Mouse (Mus musculus): ENCODE measurements around the gene Ppp1r14d.
A peak's percentile ranks its signal among the peaks of the same experiment; 100 is the strongest.

The Ppp1r14d gene

DNA sequence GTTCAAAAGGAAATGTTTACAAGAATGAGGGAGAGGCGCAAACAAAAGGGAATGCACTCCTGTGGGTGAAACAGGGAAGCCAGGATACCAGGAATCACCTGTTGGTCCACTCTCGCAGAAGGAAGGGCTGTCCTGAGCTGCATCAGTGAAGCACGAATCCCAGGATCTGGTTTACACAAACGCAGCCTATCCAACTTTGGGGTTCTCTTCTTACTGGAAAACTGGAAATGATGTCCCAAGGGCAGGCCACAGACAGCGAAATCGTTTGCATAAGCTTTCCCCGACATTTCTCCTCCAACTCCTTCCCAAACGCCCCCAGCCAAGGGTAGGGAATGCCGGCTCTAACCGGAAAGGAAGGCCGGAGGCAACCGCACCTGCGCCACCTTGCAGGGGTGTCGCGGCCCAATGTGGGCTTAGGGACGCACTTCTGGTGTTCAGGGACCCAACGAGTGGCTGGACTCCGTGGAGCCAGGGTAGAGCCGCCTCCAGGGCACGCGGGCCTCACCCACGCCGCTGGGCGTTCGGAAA is 7.0 kb upstream of the Ppp1r14d start:
- DNase-seq = peak; percentile 11

DNA sequence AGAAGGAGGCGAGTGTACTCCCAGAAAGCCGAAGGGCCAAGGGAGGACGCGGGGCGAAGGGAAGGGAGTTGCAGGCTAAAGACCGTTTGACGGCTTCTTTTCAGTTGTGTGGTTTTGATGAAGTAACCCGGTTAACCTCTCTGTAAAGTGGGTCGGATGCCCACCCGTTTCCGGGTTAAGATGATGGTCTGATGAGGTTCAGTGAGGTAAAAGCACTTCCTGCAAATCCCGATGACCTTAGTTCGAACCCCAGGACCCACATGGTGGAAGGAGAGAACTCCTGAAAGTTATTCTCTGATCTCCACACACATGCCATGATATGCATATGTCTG is 20.6 kb downstream of the Ppp1r14d start:
- no peak for DNase-seq

DNA sequence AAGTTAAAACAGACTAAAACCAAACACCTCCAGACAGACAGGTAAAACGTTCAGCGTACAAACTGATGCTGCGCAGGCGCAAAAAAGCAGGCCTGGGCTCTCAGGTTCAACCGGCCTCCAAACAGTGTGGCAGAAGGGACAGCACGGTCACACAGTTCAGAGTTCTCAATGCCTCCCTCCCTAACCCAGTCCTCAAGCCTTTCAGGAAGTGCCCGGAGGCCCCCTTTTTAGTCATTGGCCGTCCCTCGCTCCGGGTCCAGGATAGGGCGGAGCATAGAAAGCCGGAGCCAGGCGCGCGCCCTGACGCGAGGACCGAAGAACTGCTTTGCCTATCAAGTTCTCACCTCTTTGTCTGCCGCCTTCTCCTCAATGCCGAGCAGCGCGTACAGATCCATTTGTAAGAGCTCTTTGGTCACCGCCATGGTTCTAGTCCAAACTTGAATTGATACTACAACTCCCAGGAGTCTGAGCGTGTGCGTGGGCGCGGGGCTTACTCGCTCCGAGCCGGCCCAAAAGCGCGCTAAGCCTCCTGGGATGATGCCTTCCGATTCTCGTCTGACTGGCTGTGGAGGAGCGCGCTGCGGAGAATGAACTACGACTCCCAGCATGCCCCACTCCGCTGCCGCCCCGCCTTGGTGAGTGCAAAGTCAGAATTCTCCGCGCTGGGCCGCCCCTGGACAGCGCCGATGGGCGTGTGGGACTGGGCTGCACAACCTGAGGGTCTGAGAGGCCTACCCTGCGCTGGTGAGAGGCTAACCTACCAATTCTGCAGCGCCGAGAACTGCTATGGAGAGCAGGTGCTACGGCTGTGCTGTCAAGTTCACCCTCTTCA is 21.1 kb downstream of the Ppp1r14d start, which contains the start of the genes Zfyve19 and Dnajc17:
Zfyve19 (plus strand) TSS at position 274 of the 832 bp plus-strand sequence.
Dnajc17 (minus strand) TSS at position 452 of the 832 bp plus-strand sequence.
- DNase-seq = peak; percentile 99

DNA sequence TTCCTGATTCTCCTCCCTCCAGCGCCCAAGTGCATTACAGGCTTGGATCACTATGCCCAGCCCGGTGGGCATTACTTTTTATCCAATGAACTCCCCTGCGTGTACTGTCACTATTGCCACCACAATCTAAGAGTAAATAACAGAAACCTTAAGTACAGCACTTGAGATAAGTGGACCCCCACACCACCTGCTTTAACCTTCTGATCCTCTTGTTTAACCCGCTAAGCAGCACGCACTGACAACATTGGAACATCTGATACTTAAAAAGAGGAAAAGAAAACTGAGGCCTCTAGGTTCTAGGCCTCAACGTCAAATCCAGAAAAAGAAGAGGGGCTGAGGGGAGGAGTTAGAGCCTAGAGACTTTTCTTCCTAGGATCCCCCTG is 21.8 kb downstream of the Ppp1r14d start:
- peak; percentile 8 for DNase-seq

DNA sequence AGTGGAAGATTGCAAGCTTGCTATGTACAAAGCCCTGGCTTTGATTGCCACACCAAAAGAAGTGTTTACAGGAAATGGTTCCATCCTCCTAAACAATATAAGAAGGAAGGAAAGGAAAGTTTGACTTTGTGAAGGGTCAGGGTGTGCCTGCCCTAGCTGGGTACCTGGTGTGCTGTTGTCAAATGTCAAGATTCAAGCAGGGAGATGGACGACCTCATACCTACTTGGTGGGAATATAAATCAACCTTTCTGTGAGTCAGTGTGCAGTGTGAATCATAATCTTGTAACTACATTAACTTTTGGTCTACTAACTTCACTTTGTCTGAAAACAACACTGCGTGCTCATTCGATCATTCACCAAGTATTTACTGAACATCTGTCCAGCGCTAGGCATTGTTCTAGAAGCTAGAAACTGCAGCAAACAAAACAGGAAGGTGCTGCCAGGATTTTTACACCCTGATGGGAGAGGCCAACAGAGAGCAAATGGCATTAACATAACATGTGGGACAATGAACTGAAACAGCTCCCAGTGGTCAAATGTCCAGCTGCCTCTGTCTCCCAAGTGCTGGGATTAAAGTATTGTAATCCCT is 25.7 kb downstream of the Ppp1r14d start:
- DNase-seq = no peak

DNA sequence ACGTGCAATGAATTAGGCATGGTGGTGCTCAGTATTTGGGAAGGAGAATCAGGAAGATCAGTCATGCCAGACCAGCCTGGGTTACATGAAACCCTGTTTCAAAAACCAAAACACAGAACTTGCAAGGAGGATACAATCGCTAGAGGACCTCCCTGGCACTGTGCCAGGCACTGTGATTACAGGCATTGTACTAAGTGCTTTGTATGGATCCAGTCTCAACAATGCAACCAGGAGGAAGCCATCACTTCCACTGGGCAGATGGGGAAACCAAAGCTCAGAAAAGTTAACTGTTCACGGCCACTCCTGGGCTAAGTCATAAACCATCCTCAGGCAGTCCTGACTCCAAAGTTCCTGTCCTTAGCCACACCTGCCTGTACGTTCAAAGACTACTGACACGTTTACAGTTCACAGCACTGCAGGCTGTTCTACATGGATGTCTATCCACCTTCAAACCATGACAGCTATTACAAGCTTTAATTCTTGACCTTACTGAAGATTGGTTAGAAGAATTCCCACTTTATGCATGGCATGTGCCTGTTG is 26.7 kb downstream of the Ppp1r14d start:
- DNase-seq = peak; percentile 17

DNA sequence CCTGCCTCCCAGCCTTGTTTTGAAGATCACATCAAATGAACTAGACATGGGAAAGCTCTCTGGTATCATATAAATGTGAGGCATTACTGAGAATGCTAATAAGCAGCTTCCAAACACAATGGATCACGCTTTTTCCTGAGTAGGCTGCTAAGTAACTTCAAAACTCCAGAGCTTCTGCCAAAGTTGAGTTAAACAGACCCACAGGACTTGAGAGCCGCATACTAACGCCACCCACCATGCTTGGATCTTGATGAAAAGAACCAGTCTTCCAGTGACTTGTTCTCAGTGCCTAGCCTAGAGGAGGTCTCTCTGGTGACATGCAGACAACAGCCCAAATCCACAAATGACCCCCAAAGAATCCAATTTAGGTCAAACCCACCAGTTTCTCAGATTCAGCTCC is 30.8 kb downstream of the Ppp1r14d start:
- no peak for DNase-seq

DNA sequence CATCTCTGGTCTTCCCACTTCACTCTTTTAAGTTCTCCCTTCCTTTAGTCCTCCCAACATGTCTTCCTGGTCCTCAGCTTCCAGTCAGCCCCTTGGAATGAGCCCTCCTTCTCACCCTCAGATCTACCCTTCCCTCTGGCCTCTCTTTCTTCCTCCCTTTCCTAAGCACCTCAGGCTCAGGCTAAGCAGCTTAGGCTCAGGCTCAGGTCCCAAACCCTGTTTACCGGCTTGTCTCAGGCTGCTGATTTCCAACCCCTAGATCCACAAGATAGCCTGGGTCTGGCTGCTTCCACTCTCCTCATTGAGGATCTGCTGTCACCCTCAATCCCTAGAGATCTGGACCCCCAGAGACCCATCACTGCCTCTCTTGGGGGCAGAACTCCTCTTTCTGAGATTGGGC is 31.7 kb downstream of the Ppp1r14d start:
- DNase-seq = no peak

DNA sequence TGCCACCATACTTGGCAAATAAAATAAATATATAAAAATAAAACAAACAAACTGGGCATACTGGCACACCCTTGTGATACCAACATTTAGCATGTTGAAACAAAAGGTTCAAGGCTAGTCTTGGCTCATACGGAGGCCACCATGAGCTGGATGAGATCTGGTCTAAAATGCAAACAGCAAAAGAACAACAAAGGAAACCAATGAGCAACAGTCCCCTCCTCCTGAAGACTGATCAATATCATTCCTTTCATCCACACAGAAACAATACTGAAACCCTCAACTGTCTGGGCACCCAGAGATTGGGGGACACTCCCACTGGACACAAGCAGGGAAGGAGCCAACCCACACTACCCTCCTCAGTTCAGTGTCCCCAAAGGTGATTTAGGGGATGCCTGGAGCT is 32.2 kb downstream of the Ppp1r14d start:
- no peak for DNase-seq

DNA sequence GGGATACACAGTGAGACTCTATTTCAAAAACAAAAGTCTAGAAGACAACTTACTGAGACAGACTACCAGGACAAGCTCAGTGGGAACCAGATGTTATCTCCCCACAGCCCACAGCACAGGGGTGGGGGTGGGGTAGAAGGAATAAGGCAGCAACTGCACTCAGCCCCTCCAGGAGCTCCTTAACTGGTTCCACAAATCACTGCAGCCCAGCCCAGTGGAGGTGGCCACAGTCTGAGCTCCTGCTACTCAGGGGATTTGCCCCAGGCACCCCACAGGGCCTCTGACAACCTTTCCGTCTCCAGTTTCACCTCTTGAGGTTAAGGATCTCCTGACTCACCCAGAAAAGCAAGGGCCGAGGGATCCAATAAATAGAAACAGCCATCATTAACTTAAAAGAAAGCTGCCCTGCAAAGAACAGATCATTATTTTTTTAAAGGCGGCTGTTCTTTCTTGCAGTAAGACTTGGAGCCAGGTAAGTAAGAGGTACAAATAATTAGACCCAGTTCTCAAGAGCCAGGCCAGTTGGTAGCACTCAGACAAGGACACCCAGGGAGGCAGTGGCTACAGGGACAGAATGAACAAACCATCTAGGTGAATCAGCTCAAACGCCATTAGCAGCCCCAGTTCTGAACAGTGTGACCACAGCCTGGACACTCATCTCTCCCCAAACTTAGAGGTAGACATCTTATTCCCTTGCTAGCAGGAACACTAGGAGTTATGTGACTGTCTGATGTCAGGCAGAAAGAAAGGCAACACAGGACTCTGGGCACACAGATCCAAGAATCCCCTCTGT is 33.2 kb downstream of the Ppp1r14d start:
- DNase-seq = peak; percentile 47

DNA sequence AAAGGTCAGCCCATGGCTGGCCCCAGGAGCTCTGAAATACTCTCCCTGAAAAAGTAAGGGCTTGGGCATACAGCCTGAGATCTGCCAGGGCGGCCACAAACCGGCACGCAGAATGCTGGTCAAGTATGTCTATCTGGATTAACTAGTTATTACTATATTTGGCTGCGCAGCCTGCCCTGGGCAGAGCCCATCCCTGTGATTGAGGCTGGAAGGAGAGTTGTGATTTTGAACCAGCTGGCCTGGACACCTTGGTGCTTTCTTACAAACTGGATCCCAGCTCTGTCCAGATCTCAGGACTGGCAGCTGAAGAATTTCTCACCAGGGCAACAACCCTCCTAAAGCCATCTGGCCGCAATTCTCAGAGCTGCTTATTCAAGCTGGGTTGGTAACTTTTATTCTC is 35.6 kb downstream of the Ppp1r14d start:
- DNase-seq = no peak

DNA sequence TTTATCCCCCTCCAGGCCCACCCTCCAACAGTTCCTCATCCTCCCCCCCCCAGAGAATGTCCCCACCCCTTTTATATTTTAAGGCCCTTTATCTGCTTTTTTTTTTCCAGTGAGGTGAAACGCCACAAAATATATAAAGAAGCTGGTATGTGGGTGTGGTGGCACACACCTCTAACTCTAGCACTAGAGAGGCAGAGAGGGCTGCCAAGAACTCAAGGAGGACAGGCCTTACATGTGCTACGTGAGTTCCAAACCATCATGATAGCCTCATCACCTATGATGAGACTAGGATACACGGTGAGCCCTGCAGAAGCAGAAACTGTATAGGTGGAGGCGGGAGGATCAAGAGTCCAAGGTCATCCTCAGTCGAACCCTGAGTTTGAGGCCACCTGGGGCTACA is 38.7 kb downstream of the Ppp1r14d start:
- DNase-seq = no peak

DNA sequence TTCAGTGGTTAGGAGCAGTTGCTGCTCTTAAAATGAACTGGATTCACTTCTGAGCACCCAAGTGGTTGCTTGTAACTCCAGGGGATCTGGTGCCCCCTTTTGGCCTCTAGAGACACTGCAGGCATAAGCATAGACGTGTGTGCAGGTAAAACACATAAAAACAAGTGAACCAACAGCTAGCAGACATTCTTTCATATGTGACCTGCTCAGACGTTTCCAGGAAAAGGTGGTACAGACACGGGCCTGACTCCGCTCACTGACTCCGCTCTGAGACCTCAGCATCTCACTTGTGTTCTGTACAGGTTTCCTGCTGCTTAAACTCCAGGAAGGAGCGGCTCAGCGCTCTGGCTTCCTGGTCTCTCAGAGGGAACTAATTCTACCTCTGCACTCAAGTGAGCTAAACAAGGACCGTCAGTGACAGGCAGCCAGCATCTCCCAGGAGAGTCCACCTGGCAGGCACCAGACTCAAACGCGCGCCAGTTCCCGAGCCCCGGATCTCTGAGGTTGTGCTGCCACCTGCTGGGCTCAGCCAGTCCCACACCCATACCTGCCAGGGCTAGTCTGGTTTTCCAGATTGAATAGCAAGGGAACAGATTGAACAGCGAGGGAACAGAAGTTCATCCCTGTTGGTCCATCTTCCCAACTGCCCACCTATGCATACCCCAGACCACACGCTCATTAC is 40.5 kb downstream of the Ppp1r14d start:
- DNase-seq = peak; percentile 87

DNA sequence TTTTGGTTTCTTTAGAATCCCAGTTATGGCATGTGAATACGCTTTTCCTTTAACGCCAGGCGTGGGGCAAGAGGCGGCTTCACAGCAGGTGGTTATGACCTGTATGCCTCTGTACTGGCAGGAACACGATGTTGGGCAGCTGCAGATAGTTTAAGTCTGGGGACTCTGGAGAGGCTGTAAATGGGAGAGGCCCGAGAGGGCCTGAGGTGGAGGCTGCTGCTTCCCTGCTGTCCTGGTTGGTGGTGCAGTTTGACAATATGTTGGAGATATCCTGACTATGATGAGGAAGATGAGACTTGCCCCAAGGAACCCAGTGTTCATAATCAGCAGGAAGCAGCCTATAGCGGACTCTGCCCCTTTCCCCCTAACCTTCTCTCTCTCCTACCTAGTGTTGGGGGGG is 46.8 kb downstream of the Ppp1r14d start:
- DNase-seq = no peak

DNA sequence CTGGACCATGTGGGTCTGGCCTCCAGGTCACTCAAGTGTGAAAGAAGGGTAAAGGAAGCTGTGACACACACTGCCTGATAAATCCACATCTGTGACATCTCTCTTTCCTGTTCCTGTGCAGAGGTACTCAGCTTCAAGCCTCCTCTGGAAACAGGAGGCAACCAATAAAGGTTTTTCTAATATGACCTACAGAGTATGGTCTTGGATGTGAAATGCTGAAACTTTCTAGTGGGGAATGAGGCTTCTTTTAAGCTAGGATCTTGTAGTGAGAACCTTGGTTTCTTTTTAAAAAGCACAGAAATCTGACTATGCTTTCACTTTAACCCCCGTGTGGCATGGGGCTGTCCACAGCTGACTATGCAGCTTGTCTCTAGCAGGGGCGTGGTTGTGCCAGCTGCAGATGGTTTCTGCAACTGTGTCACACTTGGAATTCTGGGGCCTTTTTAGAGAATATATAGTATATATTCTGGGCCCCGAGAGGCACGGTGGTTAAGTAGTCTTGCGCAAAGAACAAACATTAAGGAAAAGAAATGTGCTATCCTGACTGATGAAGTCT is 52.2 kb downstream of the Ppp1r14d start:
- no peak for DNase-seq

DNA sequence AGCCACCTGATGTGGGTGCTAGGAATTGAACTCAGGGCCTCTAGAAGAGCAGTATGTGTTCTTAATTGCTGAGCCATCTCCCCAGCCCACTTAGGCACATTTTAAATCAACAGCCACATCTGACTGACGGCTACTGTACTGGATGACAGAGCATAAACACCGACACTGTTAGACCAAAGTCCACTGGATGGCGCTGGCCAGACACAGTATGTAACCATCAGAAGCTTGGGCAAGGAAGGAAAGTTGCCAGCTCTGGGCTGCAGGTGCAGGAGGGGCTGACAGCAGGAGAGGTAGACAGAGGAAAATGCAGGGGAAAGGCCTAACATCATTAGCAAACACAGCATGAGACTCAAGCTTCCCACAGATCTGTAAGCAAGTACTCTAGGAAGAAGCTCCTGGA is 52.9 kb downstream of the Ppp1r14d start:
- DNase-seq = no peak

DNA sequence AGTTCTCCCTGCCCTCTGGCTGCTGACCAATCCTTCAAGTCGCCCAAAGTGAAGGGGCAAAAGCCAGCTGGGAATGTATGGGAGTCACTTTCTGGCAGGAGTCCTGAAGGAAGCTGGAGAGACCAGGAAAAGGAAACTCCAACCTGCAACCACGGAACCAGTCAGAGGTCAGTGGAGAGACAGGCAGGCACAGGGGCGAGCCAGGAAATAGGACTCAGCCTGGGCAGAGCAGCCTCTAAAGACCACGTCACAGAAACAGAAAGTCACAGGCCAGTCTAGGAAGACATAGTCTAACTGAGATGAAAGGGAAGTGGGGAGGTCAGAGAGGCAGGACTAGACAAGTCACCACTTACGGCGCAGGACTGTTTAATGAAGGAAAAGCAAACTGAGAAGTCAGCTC is 54.1 kb downstream of the Ppp1r14d start:
- DNase-seq = no peak

DNA sequence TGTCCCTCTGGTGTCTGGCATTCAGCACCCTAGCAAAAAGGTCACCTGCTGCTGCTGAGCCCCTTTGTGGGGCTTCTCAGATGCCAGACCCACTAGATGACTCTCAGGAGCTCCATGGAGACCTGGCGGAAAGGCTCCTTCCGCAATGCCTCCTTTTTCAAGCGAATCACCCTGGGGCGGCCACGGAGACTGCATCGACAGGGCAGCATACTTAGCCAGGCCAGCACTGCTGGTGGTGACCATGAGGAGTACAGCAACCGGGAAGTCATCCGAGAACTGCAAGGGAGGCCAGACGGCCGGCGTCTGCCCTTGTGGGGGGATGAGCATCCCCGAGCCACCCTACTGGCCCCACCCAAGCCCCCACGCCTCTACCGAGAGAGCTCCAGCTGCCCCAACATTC is 54.8 kb downstream of the Ppp1r14d start:
- no peak for DNase-seq

DNA sequence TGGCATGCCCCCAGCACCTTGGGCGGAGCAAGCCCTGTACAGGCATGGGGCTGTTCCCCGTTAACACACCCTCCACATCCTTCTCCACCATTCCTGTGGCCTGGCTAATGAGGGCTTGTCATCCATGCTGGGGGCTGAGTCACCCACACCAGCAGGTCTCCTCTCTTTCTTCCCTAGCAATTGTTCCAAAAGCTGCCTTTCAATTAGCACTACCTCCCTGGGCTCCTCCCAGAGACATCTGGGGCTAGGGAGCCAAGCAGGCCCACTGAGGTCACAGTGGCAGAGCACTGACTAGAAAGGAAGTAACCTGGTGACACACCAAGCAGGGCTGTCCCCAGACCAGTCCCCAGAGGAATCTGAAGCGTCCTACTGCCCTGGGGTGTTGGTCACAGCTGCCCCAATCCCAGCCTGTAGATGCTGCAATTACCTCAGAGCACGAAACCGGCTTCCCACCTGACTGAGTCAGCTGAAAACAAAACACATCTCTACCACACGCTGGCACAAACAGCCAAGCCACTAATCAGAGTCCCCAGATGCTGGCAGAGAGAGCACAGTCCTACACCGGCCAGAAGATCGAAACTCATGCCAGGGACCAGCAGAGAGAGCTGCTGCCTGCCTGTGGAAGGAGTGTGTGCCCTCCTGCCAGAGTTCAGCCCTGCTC is 55.6 kb downstream of the Ppp1r14d start, which contains the start of gene Gm14137:
Gm14137 (plus strand) TSS at position 519 of the 661 bp plus-strand sequence.
- DNase-seq = no peak

DNA sequence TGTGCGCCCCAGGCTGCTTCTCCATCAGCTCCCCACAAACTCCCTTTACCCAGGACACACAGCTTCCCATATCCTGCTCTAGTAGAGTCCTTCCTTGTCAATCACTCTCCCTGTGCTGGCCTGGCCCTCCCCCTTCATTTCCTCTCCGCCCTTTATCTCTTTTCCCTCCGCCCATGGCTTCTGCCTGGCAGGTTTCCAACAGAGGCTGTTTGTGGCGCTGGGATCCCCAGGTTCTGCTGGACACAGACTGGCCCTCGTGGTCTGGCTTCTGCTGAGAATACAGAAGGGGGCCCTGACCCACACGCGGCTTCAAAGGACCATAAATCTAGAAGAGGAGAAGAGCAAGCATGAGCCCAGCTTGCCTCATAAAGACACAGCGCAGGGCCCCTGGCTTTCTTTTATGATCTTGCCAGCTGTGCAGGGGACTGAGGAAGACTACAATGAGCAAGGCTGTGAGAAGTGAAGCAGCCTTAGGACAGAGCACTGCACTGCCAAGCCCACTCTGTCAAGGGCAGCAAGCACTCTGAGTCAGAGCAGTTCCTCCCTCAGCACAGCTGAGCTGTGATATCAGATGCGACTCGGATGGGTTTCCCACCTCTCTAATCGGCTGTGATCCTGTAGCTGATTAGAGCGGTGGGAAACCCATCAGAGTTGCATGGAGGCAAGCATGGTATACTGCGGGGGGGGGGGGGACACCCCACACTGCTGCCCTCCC is 56.7 kb downstream of the Ppp1r14d start:
- peak; percentile 53 for DNase-seq

DNA sequence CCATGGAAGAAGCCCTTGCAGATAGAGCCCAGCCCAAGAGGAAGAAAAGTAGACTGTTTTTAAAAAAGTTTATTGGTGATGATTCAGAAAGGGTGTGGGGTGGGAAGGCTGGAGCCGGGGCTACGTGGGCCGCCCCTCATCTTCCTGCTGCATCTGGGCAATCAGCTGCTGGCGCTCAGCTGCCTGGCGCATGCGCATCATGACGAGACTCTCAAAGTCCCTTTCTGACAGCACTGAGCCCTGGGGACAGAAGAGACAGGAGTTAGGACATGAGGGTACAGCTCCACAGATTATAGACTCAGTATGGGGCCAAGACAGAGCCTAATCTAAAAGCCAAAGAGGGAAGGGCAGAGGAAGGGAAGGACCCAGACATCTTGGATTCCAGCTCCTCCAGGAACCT is 57.3 kb downstream of the Ppp1r14d start:
- DNase-seq = no peak

Data from embryo, embryonic 11 days (tissue).